Mouse (Mus musculus): ENCODE results near the gene Scel. TPM values are rescaled to one million over a fixed set of nuclear protein-coding genes. Genes with fewer than 3 reads are reported as not detected.

The Scel gene
- polyA plus RNA-seq, 1 experiment from 2014 or later: 0.09 TPM

DNA sequence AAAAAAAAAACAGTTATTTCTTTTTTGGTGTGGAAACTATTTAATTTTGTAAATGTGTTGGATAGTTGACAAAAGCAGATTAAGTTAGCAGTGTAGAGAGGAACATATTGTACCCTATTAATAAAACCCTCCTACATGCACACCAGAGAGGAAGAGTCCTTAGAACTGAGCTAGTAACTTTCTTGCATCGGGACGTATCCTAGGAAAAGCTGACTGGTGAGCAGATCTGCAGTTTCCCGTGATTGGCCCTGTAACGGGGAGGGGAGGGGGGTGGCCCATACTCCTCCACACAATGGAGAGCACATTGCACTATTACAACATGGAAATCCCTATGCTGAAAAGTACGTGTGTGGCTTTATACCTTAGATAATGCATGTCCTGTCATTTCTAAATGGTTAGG lies 82.7 kb downstream of the Scel start:
- H3K27ac ChIP-seq: no peak overlapping the region
- H3K36me3 ChIP-seq (replicated peaks): no peaks in the 10 kb centered on the region
- no peaks in the 10 kb centered on the region for H3K4me1 ChIP-seq
- no peaks in the 10 kb centered on the region for H3K9me3 ChIP-seq
- WGBS: 71% methylated on average over 5 of the region's 5 CpGs
- no peak overlapping the region for H3K4me3 ChIP-seq
- no peak for DNase-seq (ENCODE audit: extremely low spot score, low spot score)
- H3K27me3 ChIP-seq (ENCODE audit: poor library complexity, severe bottlenecking): no peaks in the 10 kb centered on the region

DNA sequence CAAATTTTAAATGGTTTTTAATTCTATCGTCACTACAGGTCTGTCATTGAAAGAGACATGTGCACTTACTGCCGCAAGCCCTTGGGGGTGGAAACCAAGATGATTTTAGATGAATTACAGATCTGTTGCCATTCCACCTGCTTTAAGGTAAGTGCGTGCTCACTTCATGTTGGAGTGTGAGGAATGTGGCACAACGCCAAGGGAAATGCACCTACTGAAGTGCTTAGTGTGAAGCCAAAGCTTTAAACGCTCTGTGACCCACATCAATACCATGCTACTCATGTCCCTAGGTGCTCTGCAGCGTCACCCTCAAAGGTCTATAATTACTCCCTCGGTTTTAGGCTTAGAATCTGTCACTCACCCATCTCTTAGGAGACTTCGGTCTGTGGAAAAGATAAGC lies 94.9 kb downstream of the Scel start:
- WGBS: 89% methylated on average over 8 of the region's 8 CpGs
- Histone ChIP-seq H3K4me1 (no peaks in the 10 kb centered on the region), H3K4me3 (no peak overlapping the region)

DNA sequence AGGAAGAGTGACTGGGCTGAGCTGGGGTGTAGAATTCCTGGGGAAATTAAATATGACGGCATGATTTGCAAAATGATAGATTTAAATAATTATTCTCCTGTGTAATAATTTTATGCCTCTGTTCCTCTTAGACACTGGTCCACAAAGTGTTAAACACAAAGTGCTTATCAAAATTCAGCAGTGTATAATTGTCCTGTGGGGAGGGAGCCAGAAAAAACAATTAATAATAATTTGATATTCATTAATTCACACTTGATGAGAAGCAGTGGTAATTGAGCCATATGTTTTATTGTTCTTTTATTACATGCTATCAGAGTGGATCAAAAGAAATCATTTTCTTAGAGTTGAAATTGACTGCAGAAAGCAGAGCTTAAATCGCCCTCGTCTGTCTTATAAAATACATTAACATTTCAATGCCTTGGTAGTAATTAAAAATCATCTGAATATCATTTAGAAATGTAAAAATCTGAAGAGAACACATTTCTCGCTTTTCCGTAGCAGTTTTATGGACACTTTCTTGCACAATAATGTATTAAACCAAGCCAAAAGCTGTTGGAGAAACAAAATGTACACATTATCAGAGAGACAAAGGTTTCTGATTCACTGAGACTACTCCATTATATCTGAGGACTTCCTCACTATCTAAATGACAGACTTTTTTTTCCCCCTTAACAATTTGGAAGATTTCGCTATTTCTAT lies 100.6 kb downstream of the Scel start:
- Histone ChIP-seq H3K27me3 (ENCODE audit: poor library complexity, severe bottlenecking) (no peaks in the 10 kb centered on the region), H3K4me1 (no peaks in the 10 kb centered on the region), H3K9me3 (no peaks in the 10 kb centered on the region), H3K36me3 (replicated peaks) (no peaks in the 10 kb centered on the region), H3K4me3 (no peak overlapping the region), H3K27ac (no peak overlapping the region)
- DNase-seq (ENCODE audit: extremely low spot score, low spot score): no peak
- WGBS: 90% methylated on average over 6 of the region's 6 CpGs

More for the DNA sequence above, 94.9 kb downstream of the Scel start:
- H3K27ac ChIP-seq: no peak overlapping the region
- H3K36me3 ChIP-seq (replicated peaks): no peaks in the 10 kb centered on the region
- no peak for DNase-seq (ENCODE audit: extremely low spot score, low spot score)
- no peaks in the 10 kb centered on the region for H3K27me3 ChIP-seq (ENCODE audit: poor library complexity, severe bottlenecking)
- H3K9me3 ChIP-seq: no peaks in the 10 kb centered on the region

DNA sequence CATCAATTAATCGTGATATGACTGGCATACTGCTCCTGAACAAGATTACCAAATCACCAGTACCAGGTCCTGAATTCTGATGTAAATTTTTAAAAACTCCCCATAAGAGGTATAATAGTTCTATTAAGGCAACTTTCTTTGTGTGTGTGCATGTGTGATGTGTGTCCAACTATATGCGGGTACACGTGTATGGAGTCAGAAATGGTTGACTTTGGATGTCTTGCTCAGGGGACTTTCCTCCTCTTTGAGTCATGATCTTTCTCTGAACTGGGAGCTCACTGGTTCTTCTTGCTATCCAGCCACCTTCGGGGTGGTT lies 101.1 kb downstream of the Scel start:
- Histone ChIP-seq H3K4me1 (no peaks in the 10 kb centered on the region), H3K36me3 (replicated peaks) (no peaks in the 10 kb centered on the region), H3K27me3 (ENCODE audit: poor library complexity, severe bottlenecking) (no peaks in the 10 kb centered on the region), H3K27ac (no peak overlapping the region), H3K9me3 (no peaks in the 10 kb centered on the region), H3K4me3 (no peak overlapping the region)
- WGBS: 93% methylated on average over 4 of the region's 4 CpGs
- DNase-seq (ENCODE audit: extremely low spot score, low spot score): no peak

- Histone ChIP-seq H3K27me3 (ENCODE audit: poor library complexity, severe bottlenecking) (no peaks in the 10 kb centered on the region), H3K9me3 (no peaks in the 10 kb centered on the region), H3K36me3 (replicated peaks) (no peaks in the 10 kb centered on the region), H3K4me1 (no peaks in the 10 kb centered on the region), H3K4me3 (no peak overlapping the region), H3K27ac (no peak overlapping the region)
- DNase-seq (ENCODE audit: extremely low spot score, low spot score): no peak
- WGBS: 92% methylated on average over 4 of the region's 4 CpGs
Measured at GRCm38 (mm10) chr14:103619756-103620155, 106.6 kb downstream of the Scel start.

GRCm38 (mm10) chr14:103621207-103621606 lies 108.1 kb downstream of the Scel start:
- DNase-seq (ENCODE audit: extremely low spot score, low spot score): no peak
- H3K36me3 ChIP-seq (replicated peaks): no peaks in the 10 kb centered on the region
- no peaks in the 10 kb centered on the region for H3K4me1 ChIP-seq
- 88% methylated on average over 2 of the region's 2 CpGs for WGBS
- no peaks in the 10 kb centered on the region for H3K9me3 ChIP-seq
- no peak overlapping the region for H3K27ac ChIP-seq
- H3K4me3 ChIP-seq: no peak overlapping the region
- H3K27me3 ChIP-seq (ENCODE audit: poor library complexity, severe bottlenecking): no peaks in the 10 kb centered on the region

- Histone ChIP-seq H3K4me3 (no peak overlapping the region), H3K36me3 (replicated peaks) (no peaks in the 10 kb centered on the region), H3K27me3 (ENCODE audit: poor library complexity, severe bottlenecking) (no peaks in the 10 kb centered on the region), H3K9me3 (no peaks in the 10 kb centered on the region), H3K27ac (no peak overlapping the region), H3K4me1 (no peaks in the 10 kb centered on the region)
- 91% methylated on average over 6 of the region's 6 CpGs for WGBS
- DNase-seq (ENCODE audit: extremely low spot score, low spot score): no peak
Measured at GRCm38 (mm10) chr14:103626100-103626499, 113.0 kb downstream of the Scel start.

GRCm38 (mm10) chr14:103629639-103630364 lies 116.7 kb downstream of the Scel start:
- Histone ChIP-seq H3K4me1 (no peaks in the 10 kb centered on the region), H3K36me3 (replicated peaks) (no peaks in the 10 kb centered on the region), H3K27me3 (ENCODE audit: poor library complexity, severe bottlenecking) (no peaks in the 10 kb centered on the region), H3K9me3 (no peaks in the 10 kb centered on the region; the same call in 1 of the 2 replicates), H3K4me3 (no peak overlapping the region), H3K27ac (no peak overlapping the region)
- WGBS: 93% methylated on average over 7 of the region's 7 CpGs
- no peak for DNase-seq (ENCODE audit: extremely low spot score, low spot score)

DNA sequence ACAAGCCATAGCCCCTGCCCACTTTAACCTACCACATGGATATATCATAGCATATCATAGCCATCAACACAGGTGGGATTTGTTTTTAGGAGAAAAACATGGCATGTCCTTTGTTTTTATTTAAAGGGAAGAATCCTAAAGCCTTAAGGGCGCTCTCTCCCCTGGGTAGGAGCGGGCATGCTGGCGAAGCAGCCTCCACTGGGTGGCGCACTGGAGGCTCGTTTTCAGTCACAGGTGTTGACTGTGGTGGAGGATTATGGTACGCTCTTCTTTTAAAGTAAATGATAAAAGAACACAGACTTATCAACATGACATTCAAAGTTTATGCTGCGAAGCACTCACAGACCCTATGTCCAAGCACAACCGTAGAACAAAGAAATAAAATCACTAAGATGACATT lies 117.4 kb downstream of the Scel start:
- H3K9me3 ChIP-seq: no peaks in the 10 kb centered on the region; the same call in 1 of the 2 replicates
- DNase-seq (ENCODE audit: extremely low spot score, low spot score): no peak
- no peak overlapping the region for H3K4me3 ChIP-seq
- WGBS: 85% methylated on average over 8 of the region's 8 CpGs
- no peaks in the 10 kb centered on the region for H3K4me1 ChIP-seq
- no peak overlapping the region for H3K27ac ChIP-seq
- no peaks in the 10 kb centered on the region for H3K36me3 ChIP-seq (replicated peaks)
- H3K27me3 ChIP-seq (ENCODE audit: poor library complexity, severe bottlenecking): no peaks in the 10 kb centered on the region

GRCm38 (mm10) chr14:103643933-103644332 lies 130.8 kb downstream of the Scel start:
- H3K27me3 ChIP-seq (ENCODE audit: poor library complexity, severe bottlenecking): no peaks in the 10 kb centered on the region
- WGBS: 74% methylated on average over 3 of the region's 3 CpGs
- H3K4me1 ChIP-seq: peaks cover 16% of the 10 kb centered on the region
- DNase-seq (ENCODE audit: extremely low spot score, low spot score): no peak
- no peaks in the 10 kb centered on the region for H3K36me3 ChIP-seq (replicated peaks)
- H3K9me3 ChIP-seq: no peaks in the 10 kb centered on the region
- H3K27ac ChIP-seq: no peak overlapping the region
- H3K4me3 ChIP-seq: no peak overlapping the region

DNA sequence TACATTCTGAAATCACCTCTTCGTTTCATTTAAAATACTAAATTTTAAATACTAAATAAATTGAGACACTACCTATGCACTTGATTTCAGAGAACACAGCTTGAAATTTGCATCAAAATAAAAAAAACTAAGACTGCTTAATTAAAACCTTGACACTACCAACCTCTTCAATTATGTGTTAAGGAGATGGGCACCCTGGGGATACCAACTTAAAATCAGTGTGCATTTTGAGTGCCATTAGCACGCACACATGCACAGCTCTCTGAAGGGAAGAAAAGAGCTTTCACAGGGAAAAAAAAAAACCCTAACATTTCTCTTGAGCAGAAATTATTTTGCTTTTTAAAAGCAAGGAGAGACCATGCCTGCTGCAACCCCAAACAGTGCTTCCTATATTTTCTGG lies 134.8 kb downstream of the Scel start:
- no peaks in the 10 kb centered on the region for H3K36me3 ChIP-seq (replicated peaks)
- WGBS: 52% methylated on average over 2 of the region's 2 CpGs
- H3K4me1 ChIP-seq: peaks cover 54% of the 10 kb centered on the region
- H3K4me3 ChIP-seq: no peak overlapping the region
- peaks cover 4% of the 10 kb centered on the region for H3K27me3 ChIP-seq (ENCODE audit: poor library complexity, severe bottlenecking)
- H3K27ac ChIP-seq: peak overlapping the region; percentile 77
- no peaks in the 10 kb centered on the region for H3K9me3 ChIP-seq
- DNase-seq (ENCODE audit: extremely low spot score, low spot score): no peak

DNA sequence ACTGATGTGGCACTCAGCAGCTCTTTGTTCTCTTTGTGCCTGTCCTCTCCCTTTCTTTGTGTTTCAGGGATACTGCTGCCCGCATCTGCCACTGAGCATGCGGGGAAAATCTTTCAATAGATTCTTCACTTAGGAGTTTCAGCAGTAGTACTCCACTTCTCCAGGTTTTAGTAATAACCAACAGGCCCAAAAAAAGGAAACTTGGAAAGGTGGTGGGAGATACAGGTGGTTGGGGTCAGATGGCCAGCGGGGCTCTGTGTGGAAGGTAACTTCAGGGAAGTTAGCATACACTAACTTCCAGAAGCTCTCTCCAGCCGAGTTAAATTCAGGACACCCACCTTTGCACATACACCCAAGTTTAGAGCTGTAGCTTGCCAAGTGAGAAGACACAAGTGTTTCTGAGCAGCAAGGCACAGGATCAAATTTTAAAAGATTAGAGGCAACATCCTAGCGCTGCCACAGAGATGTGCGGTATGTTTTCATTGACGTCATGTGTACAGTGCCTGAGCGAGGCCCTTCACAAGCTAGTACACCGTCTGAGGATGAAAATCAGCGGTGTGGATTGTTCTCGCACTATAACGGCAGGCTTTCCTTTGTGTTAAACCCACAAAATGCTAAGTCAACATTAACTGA lies 135.6 kb downstream of the Scel start:
- Histone ChIP-seq H3K9me3 (no peaks in the 10 kb centered on the region), H3K4me1 (peaks cover 58% of the 10 kb centered on the region), H3K27ac (peak overlapping the region; percentile 77), H3K4me3 (peak overlapping the region; percentile 30), H3K27me3 (ENCODE audit: poor library complexity, severe bottlenecking) (peaks cover 4% of the 10 kb centered on the region), H3K36me3 (replicated peaks) (no peaks in the 10 kb centered on the region)
- peak; percentile 49 for DNase-seq (ENCODE audit: extremely low spot score, low spot score)
- 38% methylated on average over 12 of the region's 12 CpGs for WGBS

DNA sequence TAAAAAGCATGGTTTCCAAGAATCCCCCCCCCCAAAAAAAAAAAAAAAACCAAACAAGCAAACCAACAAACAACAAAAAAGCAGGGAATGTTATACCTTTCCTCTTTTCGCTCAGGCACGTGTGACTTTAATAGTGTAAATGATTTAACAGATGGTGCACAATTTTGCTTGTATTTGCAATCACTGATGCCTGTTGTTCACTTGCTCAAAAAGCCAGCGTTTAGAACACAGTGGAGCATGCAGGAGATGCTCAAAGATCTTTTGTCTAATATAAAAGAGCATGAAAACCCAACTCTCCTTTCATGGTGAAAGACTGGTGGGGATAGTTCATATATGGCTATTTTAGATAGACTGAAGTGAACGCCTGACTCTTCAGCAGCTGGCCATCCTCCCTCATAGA lies 136.2 kb downstream of the Scel start:
- no peak for DNase-seq (ENCODE audit: extremely low spot score, low spot score)
- no peaks in the 10 kb centered on the region for H3K36me3 ChIP-seq (replicated peaks)
- peaks cover 58% of the 10 kb centered on the region for H3K4me1 ChIP-seq
- WGBS: 52% methylated on average over 4 of the region's 4 CpGs
- peak overlapping the region; percentile 95 for H3K27ac ChIP-seq
- H3K9me3 ChIP-seq: no peaks in the 10 kb centered on the region
- H3K27me3 ChIP-seq (ENCODE audit: poor library complexity, severe bottlenecking): peaks cover 4% of the 10 kb centered on the region
- H3K4me3 ChIP-seq: peak overlapping the region; percentile 95

All from forebrain, embryonic 10.5 days (tissue).